Mouse (Mus musculus): Measurements from ENCODE around the gene Olfr920. TPM values are rescaled to one million over a fixed set of nuclear protein-coding genes. Genes with fewer than 3 reads are reported as not detected.

The Olfr920 gene
- total RNA-seq (2017): 0.75 and 1.2 TPM in 2 replicates

DNA sequence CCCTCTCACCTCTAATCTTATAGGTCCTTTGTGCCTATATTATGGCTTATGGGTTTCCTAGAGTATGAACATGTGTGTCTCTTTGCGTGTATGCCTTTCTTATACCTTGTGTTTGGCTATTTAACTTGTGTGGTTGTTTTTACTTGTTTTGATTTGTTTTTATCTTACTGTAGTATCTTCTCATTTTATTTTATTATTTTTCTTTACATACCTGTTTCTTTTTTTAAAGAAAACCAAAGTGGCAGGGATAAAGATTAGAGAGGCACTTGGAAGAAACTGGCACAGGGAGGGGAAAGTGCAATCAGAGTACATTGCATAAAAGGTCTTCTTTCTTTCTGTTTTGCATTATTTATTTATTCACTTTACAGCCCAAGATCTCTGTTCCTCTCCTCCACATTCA, at the start of gene Olfr920:
Gene Olfr920 (plus strand): TSS at position 301 of the 400 bp plus-strand sequence.
- ATAC-seq (replicated peaks in 1 of 2; ENCODE audit: insufficient read depth in 1 of 2, low FRiP score in 2 of 2, low TSS enrichment in 1 of 2, low read depth in 1 of 2, poor library complexity in 2 of 2, severe bottlenecking in 2 of 2): no peak

DNA sequence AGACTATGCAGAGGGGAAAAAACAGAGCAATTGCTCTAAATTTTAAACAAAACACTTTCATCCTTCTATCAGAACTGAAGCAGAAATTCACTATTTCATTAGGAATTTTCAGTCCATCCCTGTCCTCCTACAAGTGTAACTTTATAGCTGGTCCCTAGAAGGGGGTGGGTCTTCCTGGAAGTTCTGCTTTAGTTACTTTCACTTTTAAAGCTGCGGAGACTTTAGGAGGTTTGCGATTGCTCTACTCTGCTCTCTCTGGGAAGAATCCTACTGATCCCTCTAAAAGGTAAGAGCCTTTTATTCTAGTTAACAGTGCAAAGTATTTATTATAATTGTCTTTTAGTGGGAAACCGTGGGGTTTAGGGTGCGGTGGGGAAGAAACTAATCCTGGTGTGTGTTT, 34.0 kb upstream of the Olfr920 start, which contains the start of gene Vwa5a:
Gene Vwa5a (plus strand): TSS at position 167 of the 400 bp plus-strand sequence.
- peak; percentile 86 to 97 for ATAC-seq (replicated peaks in 1 of 2; ENCODE audit: insufficient read depth in 1 of 2, low FRiP score in 2 of 2, low TSS enrichment in 1 of 2, low read depth in 1 of 2, poor library complexity in 2 of 2, severe bottlenecking in 2 of 2)

DNA sequence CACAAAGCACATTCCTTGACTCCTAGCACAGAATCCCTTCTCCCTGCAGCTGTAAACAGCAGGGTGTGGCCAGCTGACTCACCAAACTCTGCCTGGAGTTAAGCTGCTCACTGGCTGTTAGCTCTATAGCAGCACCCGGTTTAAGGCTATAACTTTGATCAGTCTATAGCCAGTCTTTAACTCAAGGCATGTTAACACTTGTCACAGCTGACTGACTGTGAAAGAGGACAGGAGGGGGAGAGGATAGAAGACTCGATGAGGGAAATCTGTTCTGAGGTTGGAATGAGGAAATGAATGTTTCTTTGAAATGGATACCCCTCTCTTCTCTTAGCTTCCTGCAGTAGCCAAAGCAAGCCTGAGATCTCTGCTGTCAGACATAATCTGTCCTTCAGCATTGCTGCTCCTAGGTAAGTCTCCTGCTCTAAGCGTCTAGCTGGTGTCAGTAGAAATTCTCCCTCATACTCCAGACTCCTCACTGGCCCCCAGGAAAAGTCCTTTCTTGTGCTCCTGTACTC, 33.1 kb upstream of the Olfr920 start:
- peak; percentile 43 to 51; a peak in 3 of 4 replicates for ATAC-seq (replicated peaks in 1 of 2; ENCODE audit: insufficient read depth in 1 of 2, low FRiP score in 2 of 2, low TSS enrichment in 1 of 2, low read depth in 1 of 2, poor library complexity in 2 of 2, severe bottlenecking in 2 of 2)

DNA sequence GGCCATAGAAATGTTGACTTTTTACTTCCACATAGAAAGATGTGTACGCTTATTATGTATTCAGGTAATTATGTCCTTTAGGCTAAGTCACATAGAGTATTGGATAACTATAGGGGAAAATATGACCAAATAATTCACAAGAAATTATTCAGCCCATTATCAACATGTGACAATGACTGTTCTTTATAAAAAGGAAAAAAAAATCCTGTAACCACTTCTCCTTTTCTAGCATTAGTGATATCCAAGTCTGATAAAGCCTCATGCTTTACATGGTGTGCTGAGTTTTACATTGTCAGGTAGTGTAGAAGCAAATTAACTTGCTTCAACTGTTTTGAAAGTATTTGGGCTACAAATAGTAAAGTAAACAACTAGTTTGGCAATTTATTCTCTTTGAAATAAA, 28.1 kb upstream of the Olfr920 start:
- peak; percentile 56 to 60; a peak in 2 of 4 replicates for ATAC-seq (replicated peaks in 1 of 2; ENCODE audit: insufficient read depth in 1 of 2, low FRiP score in 2 of 2, low TSS enrichment in 1 of 2, low read depth in 1 of 2, poor library complexity in 2 of 2, severe bottlenecking in 2 of 2)

DNA sequence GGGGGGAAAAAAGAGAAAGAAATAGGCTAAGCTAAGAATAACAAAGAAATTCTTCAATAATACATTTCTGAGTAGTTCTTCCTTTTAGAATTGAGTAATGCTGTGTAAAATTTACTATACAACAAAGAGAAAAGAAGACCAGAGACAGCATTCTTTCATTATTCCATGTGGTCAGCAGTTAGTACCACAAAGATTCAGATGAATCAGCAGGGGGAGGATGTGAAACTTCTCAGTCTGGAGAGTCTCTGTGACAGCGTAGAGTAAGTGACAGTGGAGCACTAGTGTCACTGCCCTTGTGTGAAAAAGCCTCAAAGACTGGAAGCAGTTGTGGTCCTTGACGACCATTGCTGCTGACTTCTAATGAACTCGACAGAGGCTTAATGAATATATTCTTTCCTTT, 23.9 kb upstream of the Olfr920 start:
- ATAC-seq (replicated peaks in 1 of 2; ENCODE audit: insufficient read depth in 1 of 2, low FRiP score in 2 of 2, low TSS enrichment in 1 of 2, low read depth in 1 of 2, poor library complexity in 2 of 2, severe bottlenecking in 2 of 2): no peak; a peak in 1 of 4 replicates

DNA sequence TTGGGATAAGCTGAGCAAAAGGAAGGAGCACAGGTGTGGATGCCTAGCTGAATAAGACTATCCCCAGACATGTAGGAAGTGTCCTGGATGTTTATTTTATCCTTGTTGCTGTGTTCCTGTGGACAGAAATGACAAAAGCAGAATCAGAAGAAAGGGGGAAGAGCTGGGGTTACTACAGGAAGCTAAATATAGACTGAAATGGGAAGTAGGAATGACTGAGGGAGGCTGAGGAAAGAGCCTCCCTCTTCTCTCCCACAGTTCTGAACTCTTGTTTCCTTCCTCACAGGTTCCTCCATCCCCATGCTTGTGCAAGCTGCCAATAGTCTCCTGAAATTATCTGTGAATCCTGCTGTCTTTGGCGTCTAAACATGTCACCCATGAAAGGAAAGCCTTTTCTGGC, 10.7 kb upstream of the Olfr920 start:
- ATAC-seq (replicated peaks in 1 of 2; ENCODE audit: insufficient read depth in 1 of 2, low FRiP score in 2 of 2, low TSS enrichment in 1 of 2, low read depth in 1 of 2, poor library complexity in 2 of 2, severe bottlenecking in 2 of 2): no peak

DNA sequence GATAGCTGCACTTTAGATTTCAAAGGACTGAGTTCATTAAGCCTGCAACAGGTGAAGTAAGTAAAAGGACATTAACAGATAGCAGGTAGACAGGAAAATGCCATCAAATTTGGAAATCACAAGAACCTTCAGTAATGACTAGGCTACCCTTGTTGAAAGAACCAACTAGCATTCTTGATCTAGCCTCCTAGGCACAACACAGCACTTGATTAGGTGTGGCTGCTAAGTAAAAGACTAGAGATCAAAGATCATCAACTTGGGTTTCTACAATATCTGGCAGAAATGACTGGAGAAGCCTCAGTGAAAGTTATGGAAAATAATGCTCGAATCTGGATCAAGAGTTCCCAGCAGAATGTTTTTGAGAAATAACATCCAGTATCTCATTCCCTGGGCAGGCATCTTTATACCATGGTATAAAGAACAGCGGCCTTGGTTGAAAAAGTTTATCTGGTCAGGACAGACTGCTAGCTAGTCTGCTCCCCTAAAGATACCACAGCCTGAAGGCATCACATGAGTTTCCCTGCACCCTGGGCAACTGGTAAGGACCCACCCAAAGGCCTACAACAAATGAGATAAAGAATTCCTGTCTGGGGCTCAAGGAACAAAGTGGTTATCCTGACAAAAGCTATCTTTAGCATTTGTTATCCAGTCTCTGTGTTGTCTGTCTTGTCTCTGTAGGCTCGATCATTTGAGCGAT, 7.3 kb upstream of the Olfr920 start:
- no peak for ATAC-seq (replicated peaks in 1 of 2; ENCODE audit: insufficient read depth in 1 of 2, low FRiP score in 2 of 2, low TSS enrichment in 1 of 2, low read depth in 1 of 2, poor library complexity in 2 of 2, severe bottlenecking in 2 of 2)

DNA sequence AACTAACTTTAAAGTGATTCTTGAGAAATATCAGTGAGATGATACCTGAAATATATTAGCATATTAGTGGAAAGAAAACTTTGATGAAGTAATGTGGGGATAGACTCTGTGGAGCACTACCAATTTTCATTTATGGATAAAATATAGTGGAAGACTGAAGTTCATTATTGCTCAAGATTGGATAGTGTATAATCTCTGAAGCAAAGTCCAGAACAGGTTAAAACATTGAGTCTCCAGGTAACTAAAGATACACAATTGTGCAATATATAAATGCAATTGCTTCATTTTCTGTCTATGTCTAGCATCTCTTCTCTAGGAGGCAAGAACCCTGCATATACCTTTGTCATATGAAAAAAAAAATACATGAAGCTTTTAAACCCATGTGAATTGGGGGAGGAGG, 20.7 kb downstream of the Olfr920 start, which contains the start of gene Olfr921:
Gene Olfr921 (plus strand): TSS at position 301 of the 400 bp plus-strand sequence.
- no peak for ATAC-seq (replicated peaks in 1 of 2; ENCODE audit: insufficient read depth in 1 of 2, low FRiP score in 2 of 2, low TSS enrichment in 1 of 2, low read depth in 1 of 2, poor library complexity in 2 of 2, severe bottlenecking in 2 of 2)

DNA sequence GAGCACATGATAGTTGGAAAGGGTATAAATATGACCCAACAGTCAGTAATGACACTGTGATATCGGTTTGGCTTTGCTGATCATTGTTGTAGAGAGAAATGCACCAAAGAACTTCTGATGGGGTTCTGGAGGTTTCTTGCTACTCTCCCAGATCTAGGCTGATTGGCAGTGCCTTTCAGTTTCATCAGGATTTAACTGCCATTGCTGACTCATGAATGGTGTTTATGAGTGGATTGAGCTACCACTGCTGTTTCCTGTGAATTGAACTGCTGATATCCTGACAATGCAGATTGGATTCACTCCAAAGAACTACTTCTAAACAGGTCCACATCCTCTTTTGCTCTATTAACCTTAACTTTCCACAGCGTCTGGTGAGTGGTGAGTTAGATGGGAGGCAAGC, 40.6 kb downstream of the Olfr920 start:
- ATAC-seq (replicated peaks in 1 of 2; ENCODE audit: insufficient read depth in 1 of 2, low FRiP score in 2 of 2, low TSS enrichment in 1 of 2, low read depth in 1 of 2, poor library complexity in 2 of 2, severe bottlenecking in 2 of 2): peak; percentile 64 to 85

DNA sequence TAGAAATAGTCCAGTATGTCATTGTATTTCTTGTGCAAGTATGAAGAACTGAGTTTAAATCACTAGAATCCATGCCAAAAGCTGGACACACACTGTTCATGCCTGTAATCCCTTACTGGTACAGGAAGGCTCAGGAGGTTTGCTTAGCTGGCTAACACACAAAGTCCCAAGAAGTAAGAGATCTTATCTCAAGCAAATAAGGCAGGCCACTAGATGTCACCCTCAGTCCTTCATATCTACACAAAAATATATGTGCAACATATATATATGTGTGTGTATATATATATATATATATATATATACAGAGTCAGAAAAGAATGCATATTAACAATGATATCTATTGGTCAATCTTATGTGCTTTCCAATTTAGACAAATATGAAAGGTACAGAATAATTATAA, 53.6 kb downstream of the Olfr920 start:
- no peak for ATAC-seq (replicated peaks in 1 of 2; ENCODE audit: insufficient read depth in 1 of 2, low FRiP score in 2 of 2, low TSS enrichment in 1 of 2, low read depth in 1 of 2, poor library complexity in 2 of 2, severe bottlenecking in 2 of 2)

Other genes starting within 250 kb of the Olfr920 start
- gene Olfr911-ps1, start 230.7 kb upstream of the Olfr920 start, total RNA-seq (2017): not detected in 2 replicates
- not detected in 2 replicates for gene Olfr910, start 214.4 kb upstream of the Olfr920 start, total RNA-seq (2017)
- not detected in 2 replicates for gene Olfr912, start 172.1 kb upstream of the Olfr920 start, total RNA-seq (2017)
- not detected in 2 replicates for gene Olfr913, start 159.5 kb upstream of the Olfr920 start, total RNA-seq (2017)
- not detected in 2 replicates for gene Olfr914, start 147.2 kb upstream of the Olfr920 start, total RNA-seq (2017)
- gene Olfr916, start 92.4 kb upstream of the Olfr920 start, total RNA-seq (2017): not detected in 2 replicates
- not detected in 2 replicates for gene Olfr917, start 86.5 kb upstream of the Olfr920 start, total RNA-seq (2017)
- not detected in 2 replicates for gene Olfr918, start 77.7 kb upstream of the Olfr920 start, total RNA-seq (2017)
- not detected in 2 replicates for gene Olfr919, start 48.6 kb upstream of the Olfr920 start, total RNA-seq (2017)
- 50.0 and 74.2 TPM in 2 replicates for gene Vwa5a, start 34.0 kb upstream of the Olfr920 start, total RNA-seq (2017)
- gene Olfr921, start 20.8 kb downstream of the Olfr920 start, total RNA-seq (2017): not detected in 2 replicates
- gene Olfr922, start 62.3 kb downstream of the Olfr920 start, total RNA-seq (2017): not detected in 2 replicates
- gene Olfr923, start 74.2 kb downstream of the Olfr920 start, total RNA-seq (2017): not detected in 2 replicates
- gene Olfr924, start 92.2 kb downstream of the Olfr920 start, total RNA-seq (2017): not detected in 2 replicates
- gene Olfr26, start 102.8 kb downstream of the Olfr920 start, total RNA-seq (2017): not detected in 2 replicates
- not detected in 2 replicates for gene Olfr926, start 124.8 kb downstream of the Olfr920 start, total RNA-seq (2017)
- gene Olfr930, start 177.5 kb downstream of the Olfr920 start, total RNA-seq (2017): not detected in 2 replicates
- not detected in 2 replicates for gene Olfr933, start 220.0 kb downstream of the Olfr920 start, total RNA-seq (2017)
- not detected in 2 replicates for gene Olfr934, start 236.0 kb downstream of the Olfr920 start, total RNA-seq (2017)
- not detected in 2 replicates for gene Olfr935, start 247.4 kb downstream of the Olfr920 start, total RNA-seq (2017)